Mouse (Mus musculus) limb, embryonic 15.5 days (tissue): Measurements from ENCODE around the gene Copz2. TPM values are rescaled to one million over a fixed set of nuclear protein-coding genes. Genes with fewer than 3 reads are reported as not detected.
A peak's percentile ranks its signal among the peaks of the same experiment; 100 is the strongest.

ENCODE experiments used
- ATAC-seq: fragments of 200-750 bp; cut with Nextera tagmentation; 2 replicates; pipeline ENCODE4 v1.8.0; 2017; ENCODE audit warnings: low read depth, moderate TSS enrichment; ENCODE audit not compliant: insufficient number of reproducible peaks, low FRiP score, low TSS enrichment
- H3K27ac ChIP-seq: fragments of 300-500 bp; sonication (generic); 2 replicates; pipeline ENCODE4 v1.5.1; 2015; ENCODE audit warnings: moderate library complexity, mild to moderate bottlenecking, inconsistent platforms
- H3K27me3 ChIP-seq: fragments of 300-500 bp; sonication (generic); 2 replicates; pipeline ENCODE4 v1.6.1; 2015; ENCODE audit warnings: inconsistent platforms
- H3K36me3 ChIP-seq: fragments of 300-500 bp; sonication (generic); 2 replicates; pipeline ENCODE4 v1.6.1; 2015; ENCODE audit warnings: inconsistent platforms
- H3K4me1 ChIP-seq: fragments of 300-500 bp; sonication (generic); 2 replicates; pipeline ENCODE4 v1.6.1; 2015; ENCODE audit warnings: inconsistent platforms
- H3K4me2 ChIP-seq: fragments of 300-500 bp; sonication (generic); 2 replicates; pipeline ENCODE4 v1.6.1; 2015; ENCODE audit warnings: mild to moderate bottlenecking, inconsistent platforms
- H3K4me3 ChIP-seq: fragments of 300-500 bp; sonication (generic); 2 replicates; pipeline ENCODE4 v1.5.1; 2015; ENCODE audit warnings: mild to moderate bottlenecking, inconsistent platforms
- H3K9ac ChIP-seq: fragments of 300-500 bp; sonication (generic); 2 replicates; pipeline ENCODE4 v1.6.1; 2015; ENCODE audit warnings: inconsistent platforms
- H3K9me3 ChIP-seq: fragments of 300-500 bp; sonication (generic); 2 replicates; pipeline ENCODE4 v1.6.1; 2016; ENCODE audit warnings: inconsistent platforms
- WGBS: fragments of 180-500 bp; shearing (Covaris S2); methylation state at CpG from one replicate; pipeline ENCODE4 v1.1.7; 2015; 5-methylcytosine and 5-hydroxymethylcytosine counted together
- polyA plus RNA-seq: library from polyadenylated mRNA; unstranded; fragments of >200 nt; fragmentation: Nextera tagmentation; extraction: Ambion mirVana; gene quantifications from 2 replicates; pipeline ENCODE4 v1.2.1, GENCODE M21; 2015

The Copz2 gene
- polyA plus RNA-seq, 1 experiment from 2014 or later = 213 TPM

DNA sequence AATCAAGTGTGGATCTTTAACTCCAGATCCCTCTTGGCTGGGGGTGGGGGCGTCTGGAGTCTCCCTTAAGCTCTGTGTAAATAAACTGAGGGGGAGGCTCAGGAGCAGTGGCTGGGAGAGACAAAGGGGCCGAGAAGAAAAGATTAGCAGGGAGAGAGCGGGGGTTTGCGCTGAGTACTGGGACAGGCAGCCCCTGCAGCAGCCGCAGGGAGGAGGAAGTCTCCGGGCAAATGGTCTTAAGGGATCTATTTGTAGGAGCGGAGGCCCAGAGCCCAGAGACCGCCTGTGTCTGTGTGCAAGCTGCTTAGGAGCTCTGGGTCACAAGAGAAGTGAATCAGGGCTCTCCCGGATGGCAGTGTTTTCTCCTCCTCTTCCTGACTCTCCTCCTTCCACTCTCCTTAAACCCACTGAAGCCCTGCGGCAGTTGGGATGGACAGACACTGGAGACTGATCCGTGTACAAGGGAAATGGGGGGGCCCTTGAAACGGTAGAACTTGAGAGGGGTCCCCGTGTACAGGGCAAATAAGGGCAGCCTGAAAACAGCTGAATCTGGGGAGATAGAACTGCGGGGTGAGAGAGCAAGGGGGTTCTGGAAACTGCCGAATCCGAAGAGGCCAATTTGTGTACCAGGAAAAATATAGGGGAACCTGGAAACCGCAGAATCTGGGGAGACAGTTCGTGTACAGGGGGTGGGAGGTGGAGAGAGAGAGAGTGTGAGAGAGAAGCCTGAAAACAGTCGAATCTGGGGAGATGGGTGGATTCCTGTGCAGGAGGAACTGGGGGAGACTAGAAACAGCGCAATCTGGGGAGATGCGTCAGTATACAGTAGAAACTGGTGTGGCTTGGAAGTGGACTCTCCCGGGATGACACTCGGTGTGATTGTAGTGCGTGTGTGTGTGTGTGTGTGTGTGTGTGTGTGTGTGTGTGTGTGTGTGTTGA is 23.0 kb downstream of the Copz2 start:
- WGBS = 11% methylated on average over 24 of the region's 24 CpGs
- no peaks in the 10 kb centered on the region for H3K9me3 ChIP-seq
- H3K4me3 ChIP-seq = no peak overlapping the region
- ATAC-seq = no peak
- H3K36me3 ChIP-seq = no peaks in the 10 kb centered on the region
- H3K27ac ChIP-seq = peak overlapping the region; percentile 54; the same call in 1 of the 2 replicates
- H3K27me3 ChIP-seq = peaks cover 15% of the 10 kb centered on the region
- no peak overlapping the region for H3K9ac ChIP-seq
- peak overlapping the region; percentile 15; the same call in 1 of the 2 replicates for H3K4me2 ChIP-seq
- H3K4me1 ChIP-seq = peaks cover 33% of the 10 kb centered on the region

DNA sequence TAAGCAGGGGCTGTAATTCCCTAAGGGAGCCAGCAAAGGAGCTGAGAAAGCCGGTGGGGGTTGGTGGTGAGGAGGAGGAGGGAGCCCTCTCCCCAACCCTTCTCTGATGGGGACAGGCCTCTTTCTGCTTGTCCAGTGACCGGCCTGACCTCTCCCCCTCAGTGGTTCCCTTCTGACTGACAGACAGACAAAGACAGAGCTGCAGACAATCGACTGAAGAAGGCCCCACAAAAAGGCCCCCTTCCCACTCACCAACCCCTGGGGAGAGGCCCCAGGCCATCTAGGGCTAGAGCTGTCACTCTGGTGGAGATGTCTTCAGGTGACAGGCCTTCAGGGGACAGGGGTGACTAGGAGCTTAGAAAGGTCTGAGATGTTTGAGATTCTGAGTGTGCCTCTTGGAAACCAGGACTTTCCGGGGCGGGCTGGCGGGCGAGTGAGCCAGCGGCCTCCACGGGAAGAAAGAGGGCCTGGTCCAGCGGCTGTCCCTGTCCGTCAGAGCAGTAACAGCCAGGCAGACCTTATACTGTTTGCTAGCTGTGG is 24.0 kb downstream of the Copz2 start:
- H3K36me3 ChIP-seq = no peaks in the 10 kb centered on the region
- no peaks in the 10 kb centered on the region for H3K9me3 ChIP-seq
- peak overlapping the region; percentile 3; the same call in 1 of the 2 replicates for H3K27ac ChIP-seq
- 0 out of 2 replicates have a peak overlapping the region, but pooled peaks have one; percentile 2 for H3K9ac ChIP-seq
- H3K27me3 ChIP-seq = peaks cover 17% of the 10 kb centered on the region
- 0 out of 2 replicates have a peak, but pooled peaks have one; percentile 42 for ATAC-seq
- H3K4me3 ChIP-seq = no peak overlapping the region
- peaks cover 33% of the 10 kb centered on the region for H3K4me1 ChIP-seq
- WGBS = 35% methylated on average over 11 of the region's 11 CpGs
- H3K4me2 ChIP-seq = no peak overlapping the region

DNA sequence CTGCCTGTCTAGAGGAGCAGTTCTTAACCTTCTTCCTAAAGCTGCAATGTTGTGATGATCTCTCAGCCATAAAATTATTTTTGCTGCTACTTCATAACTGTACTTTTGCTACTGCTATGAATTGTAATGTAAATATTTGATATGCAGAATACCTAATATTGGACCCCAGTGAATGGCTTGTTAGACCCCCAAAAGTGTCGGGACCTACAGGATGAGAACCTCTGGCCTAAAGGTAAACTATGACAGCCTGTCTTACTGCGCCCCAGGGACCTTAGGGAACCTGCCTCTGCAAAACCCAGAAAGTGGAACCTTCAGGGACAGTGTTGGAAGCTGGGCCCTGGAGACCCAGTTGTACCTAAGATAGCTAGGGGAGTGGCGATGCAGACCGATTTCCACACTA is 25.6 kb downstream of the Copz2 start:
- Histone ChIP-seq H3K4me2 (peak overlapping the region; percentile 89), H3K27ac (no peak overlapping the region), H3K9me3 (no peaks in the 10 kb centered on the region), H3K36me3 (no peaks in the 10 kb centered on the region), H3K4me1 (peaks cover 33% of the 10 kb centered on the region), H3K27me3 (peaks cover 17% of the 10 kb centered on the region), H3K4me3 (peak overlapping the region; percentile 41), H3K9ac (no peak overlapping the region)
- ATAC-seq = no peak
- 24% methylated on average over 4 of the region's 4 CpGs for WGBS

DNA sequence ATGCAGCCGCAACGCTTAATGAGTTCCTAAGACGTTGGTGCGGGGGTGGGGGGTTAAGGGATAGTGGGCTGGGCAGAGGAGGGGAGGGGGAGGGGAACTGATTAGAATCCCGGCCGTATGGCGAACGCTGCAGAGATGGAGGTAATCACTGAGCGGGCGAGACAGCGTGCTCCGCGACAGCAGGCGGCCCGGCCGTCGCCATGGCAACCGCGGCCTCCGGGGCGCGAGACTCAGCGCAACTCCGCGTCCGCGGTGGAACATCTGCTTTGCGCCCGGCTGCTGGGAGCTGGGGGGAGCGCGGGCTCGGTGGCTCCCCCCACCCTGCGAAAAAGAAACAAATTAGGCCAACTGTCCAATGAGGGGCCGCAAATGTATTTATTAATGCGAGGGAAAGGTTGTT is 26.1 kb downstream of the Copz2 start:
- no peak overlapping the region for H3K27ac ChIP-seq
- H3K9ac ChIP-seq = no peak overlapping the region
- H3K4me1 ChIP-seq = peaks cover 33% of the 10 kb centered on the region
- H3K36me3 ChIP-seq = no peaks in the 10 kb centered on the region
- H3K4me3 ChIP-seq = peak overlapping the region; percentile 41
- WGBS = under 1% methylated on average over 35 of the region's 35 CpGs
- H3K4me2 ChIP-seq = peak overlapping the region; percentile 89
- no peaks in the 10 kb centered on the region for H3K9me3 ChIP-seq
- H3K27me3 ChIP-seq = peaks cover 17% of the 10 kb centered on the region
- ATAC-seq = no peak

DNA sequence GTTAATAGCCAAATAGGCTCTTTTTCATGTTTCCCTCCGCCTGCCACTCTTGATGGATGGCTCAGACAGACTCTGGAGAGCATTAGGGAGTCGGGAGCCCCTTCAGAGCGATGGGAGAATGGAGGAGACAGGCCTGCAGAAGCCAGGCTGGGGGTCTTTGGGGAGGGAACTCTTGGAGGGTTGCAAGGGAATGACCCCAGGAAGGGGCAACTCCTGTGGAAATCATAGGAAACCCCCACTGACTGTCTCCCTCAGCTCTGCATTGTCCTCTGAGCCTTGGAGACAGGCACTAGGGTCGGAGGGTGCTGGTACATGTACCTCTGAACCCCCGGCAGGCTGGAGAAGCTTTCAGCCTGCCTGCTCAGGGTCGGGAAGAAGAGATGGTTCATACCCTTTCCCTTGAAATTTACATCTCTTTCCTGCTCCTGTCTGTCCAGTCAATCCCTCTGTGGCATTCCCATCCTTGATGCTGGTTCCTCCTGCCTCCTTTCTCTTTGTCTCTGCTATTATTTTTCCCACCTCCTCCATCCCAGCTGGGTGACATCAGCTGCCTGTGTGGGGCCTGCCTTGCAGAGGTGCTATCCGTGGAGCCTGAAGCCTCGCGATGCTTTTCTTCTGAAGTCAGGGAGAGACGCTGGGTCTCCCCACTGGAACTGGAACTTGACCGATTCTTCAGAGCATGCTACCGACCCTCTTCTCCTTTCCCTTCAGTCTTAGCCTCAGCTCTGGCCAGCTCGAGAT is 26.8 kb downstream of the Copz2 start:
- H3K9ac ChIP-seq = no peak overlapping the region
- no peaks in the 10 kb centered on the region for H3K9me3 ChIP-seq
- WGBS = 10% methylated on average over 13 of the region's 13 CpGs
- H3K27me3 ChIP-seq = peaks cover 17% of the 10 kb centered on the region
- H3K4me3 ChIP-seq = peak overlapping the region; percentile 41; the same call in 1 of the 2 replicates
- no peak overlapping the region for H3K27ac ChIP-seq
- peaks cover 33% of the 10 kb centered on the region for H3K4me1 ChIP-seq
- H3K4me2 ChIP-seq = peak overlapping the region; percentile 89
- no peak for ATAC-seq
- no peaks in the 10 kb centered on the region for H3K36me3 ChIP-seq

DNA sequence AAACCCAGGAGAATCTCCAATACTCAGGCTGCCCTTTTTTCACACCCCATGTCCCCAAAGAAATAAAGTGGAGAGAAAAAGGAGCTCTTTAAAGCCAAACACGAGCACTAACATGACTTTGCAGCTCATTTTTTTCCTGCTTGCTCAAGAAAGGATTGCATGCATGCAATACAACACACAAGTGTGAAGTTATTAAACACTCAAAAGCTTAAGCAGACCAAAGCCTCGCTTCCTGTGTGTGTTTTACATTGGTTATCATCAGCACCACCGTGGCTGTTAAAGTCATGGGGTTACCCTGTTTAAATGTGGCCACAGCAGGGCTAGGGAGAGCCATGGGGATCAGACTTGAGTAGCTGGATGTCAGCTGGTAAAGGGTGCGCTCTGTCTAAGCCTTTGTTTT is 27.4 kb downstream of the Copz2 start:
- Histone ChIP-seq H3K4me3 (no peak overlapping the region), H3K27me3 (peaks cover 17% of the 10 kb centered on the region), H3K9ac (no peak overlapping the region), H3K36me3 (no peaks in the 10 kb centered on the region), H3K4me2 (no peak overlapping the region), H3K27ac (no peak overlapping the region), H3K4me1 (peaks cover 33% of the 10 kb centered on the region), H3K9me3 (no peaks in the 10 kb centered on the region)
- 37% methylated on average over 4 of the region's 4 CpGs for WGBS
- ATAC-seq = no peak

DNA sequence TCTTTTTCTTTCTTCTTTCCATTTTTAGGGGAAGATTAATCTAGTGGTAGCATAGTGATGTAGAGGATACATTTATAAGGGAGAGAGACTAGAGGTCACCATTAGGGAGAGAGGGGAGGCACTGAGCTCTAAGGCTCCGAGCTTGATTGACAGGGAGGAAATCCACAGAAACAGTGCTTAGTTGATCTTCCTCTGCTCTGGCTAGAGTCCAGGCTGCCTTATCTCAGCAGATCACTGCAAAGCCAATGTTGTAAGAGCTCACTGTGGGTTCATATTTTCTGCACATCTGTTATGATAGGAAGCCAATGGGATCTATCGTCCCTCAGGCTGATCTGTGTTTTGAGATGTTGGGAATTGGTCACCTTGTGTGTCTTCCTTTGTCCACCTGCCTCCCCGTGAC is 29.0 kb downstream of the Copz2 start:
- no peak overlapping the region for H3K9ac ChIP-seq
- 69% methylated on average over 3 of the region's 3 CpGs for WGBS
- no peak for ATAC-seq
- H3K9me3 ChIP-seq = no peaks in the 10 kb centered on the region
- no peak overlapping the region for H3K4me2 ChIP-seq
- no peak overlapping the region for H3K27ac ChIP-seq
- peaks cover 18% of the 10 kb centered on the region for H3K4me1 ChIP-seq
- H3K4me3 ChIP-seq = no peak overlapping the region
- peaks cover 17% of the 10 kb centered on the region for H3K27me3 ChIP-seq
- no peaks in the 10 kb centered on the region for H3K36me3 ChIP-seq

DNA sequence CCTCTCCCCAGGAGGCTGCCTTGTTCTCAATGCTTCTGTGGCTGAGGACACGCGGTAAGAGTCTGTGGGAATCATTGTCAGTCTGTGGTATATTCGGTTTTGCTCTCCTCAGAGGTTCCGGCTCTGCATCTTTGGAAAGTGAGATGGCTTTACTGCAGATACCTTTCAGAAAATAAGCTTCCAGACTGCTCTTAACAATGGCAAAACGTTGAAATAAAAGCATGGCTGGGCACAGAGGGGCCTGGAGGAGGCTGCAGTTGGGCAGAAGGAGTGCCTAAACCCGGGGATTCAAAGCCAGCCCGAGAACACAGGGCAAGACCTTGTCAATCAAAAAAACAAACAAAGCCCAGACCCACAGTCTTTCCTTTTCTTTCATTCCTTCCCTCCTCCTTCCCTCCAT is 29.7 kb downstream of the Copz2 start:
- no peak overlapping the region for H3K27ac ChIP-seq
- H3K36me3 ChIP-seq = no peaks in the 10 kb centered on the region
- H3K27me3 ChIP-seq = peaks cover 17% of the 10 kb centered on the region
- no peak for ATAC-seq
- no peak overlapping the region for H3K9ac ChIP-seq
- peaks cover 15% of the 10 kb centered on the region for H3K4me1 ChIP-seq
- 52% methylated on average over 7 of the region's 7 CpGs for WGBS
- H3K4me2 ChIP-seq = no peak overlapping the region
- no peaks in the 10 kb centered on the region for H3K9me3 ChIP-seq
- no peak overlapping the region for H3K4me3 ChIP-seq

DNA sequence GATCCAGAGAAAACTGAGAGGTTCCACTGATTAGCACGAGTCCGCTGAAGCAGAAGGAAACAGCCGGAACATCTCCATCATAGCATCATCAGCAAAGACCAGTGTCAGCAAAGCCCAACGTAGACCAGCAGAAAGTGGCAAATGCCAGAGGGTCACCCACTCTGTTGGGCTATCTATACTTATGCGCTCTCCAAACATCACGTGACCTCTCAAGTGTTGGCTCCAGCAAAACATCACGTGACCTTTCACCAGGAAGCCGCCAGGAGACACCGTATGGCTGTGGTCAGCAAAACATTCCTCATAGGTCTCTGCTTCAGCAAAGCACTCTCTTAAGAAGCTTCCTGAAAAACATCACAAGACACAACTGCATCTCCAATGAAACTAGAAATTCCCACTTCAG is 30.6 kb downstream of the Copz2 start:
- Histone ChIP-seq H3K4me2 (no peak overlapping the region), H3K4me1 (peaks cover 15% of the 10 kb centered on the region), H3K27ac (no peak overlapping the region), H3K36me3 (no peaks in the 10 kb centered on the region), H3K4me3 (no peak overlapping the region), H3K27me3 (peaks cover 17% of the 10 kb centered on the region), H3K9me3 (no peaks in the 10 kb centered on the region), H3K9ac (no peak overlapping the region)
- WGBS = 87% methylated on average over 9 of the region's 9 CpGs
- no peak for ATAC-seq

DNA sequence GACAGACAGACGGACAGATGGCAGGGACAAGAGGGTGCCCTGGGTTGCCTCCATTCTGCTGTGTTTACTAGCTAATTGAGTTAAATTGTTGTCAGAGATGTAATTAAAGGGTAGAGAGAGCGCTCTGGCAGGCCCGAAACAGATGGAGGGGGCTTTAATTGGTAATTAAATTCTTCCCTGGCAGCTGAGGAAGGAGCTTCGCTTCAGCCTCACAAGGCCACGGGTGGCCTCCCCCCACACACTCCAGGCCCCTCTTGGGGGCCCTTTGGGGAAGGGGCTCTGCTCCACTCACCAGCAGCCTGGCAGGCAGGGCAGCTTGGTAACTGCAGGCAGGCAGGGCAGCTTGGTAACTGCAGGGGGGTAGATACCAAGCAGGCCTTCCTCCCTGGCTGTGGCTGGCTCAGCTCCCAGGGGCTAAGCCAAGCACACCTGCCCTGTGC is 36.3 kb downstream of the Copz2 start:
- Histone ChIP-seq H3K4me2 (no peak overlapping the region), H3K4me3 (no peak overlapping the region), H3K9ac (no peak overlapping the region), H3K27me3 (no peaks in the 10 kb centered on the region), H3K36me3 (no peaks in the 10 kb centered on the region), H3K4me1 (no peaks in the 10 kb centered on the region), H3K27ac (no peak overlapping the region), H3K9me3 (no peaks in the 10 kb centered on the region)
- ATAC-seq = no peak
- WGBS = 27% methylated on average over 5 of the region's 5 CpGs

DNA sequence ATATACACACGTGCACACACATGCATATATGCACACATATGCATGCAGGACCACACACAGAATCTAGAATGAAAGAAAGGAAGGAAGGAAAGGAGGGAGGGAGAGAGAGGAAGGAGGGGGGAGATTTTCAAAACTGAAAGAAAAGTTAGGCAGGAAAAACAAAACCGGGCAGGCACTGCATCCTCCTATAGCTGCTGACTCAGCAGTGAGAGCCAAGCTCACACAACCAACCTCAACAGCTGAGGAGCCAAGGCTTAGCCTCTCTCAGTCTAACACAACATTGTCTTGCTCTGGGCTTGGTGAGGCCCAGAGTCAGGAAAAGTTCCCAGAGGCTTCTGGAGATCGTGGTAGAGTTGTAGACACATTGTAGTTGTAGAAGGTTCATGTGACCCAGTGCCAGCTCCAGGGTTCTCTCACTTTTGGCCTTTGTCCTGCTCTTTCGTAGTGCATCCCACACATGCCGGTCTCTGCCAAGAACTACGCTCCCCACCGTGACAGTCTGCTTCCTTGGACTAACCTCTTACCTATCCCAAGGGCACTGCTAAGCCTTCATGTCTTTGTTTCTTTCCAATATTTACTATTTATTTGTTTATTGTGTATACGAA is 37.4 kb downstream of the Copz2 start:
- 84% methylated on average over 8 of the region's 8 CpGs for WGBS
- H3K27ac ChIP-seq = no peak overlapping the region
- no peaks in the 10 kb centered on the region for H3K4me1 ChIP-seq
- no peak overlapping the region for H3K4me3 ChIP-seq
- H3K36me3 ChIP-seq = no peaks in the 10 kb centered on the region
- H3K27me3 ChIP-seq = no peaks in the 10 kb centered on the region
- ATAC-seq = no peak
- no peak overlapping the region for H3K4me2 ChIP-seq
- no peak overlapping the region for H3K9ac ChIP-seq
- H3K9me3 ChIP-seq = no peaks in the 10 kb centered on the region
